Mouse (Mus musculus) C2C12 (cell line): ENCODE data around the gene Ccnb1ip1.

Experiments used
- CTCF ChIP-seq: IDR thresholded peaks from one replicate; pipeline ENCODE4 v1.5.1; 2011; ENCODE audit not compliant: control insufficient read depth, insufficient read depth, insufficient read length
- MYOG ChIP-seq: IDR thresholded peaks from one replicate; pipeline ENCODE4 v1.6.1; 2011; ENCODE audit not compliant: control insufficient read depth, insufficient read length; ENCODE audit errors: extremely low read depth

DNA sequence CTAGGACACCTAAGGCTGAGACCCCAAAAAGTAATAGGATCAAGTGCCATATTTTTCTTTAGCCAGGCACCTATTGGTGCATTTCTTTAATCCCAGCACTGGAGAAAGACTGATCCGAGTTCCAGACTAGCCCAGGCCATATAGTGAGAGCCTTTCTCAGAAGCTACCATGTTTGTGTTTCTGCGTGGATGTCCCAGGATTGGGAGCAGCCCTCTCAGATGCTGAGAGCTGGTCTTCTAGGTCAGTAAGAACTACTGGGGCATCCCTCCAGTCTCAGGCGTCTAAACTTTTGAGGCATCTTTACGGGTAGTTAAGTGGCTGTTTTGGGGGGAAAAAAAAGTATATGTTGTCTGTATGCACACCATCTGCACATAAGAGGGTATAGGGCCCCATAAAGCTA is 11.6 kb downstream of the Ccnb1ip1 start:
- no peak for TF ChIP-seq CTCF
- TF ChIP-seq MYOG: no peak
